Mouse (Mus musculus): ENCODE data around the gene Radil. TPM values are rescaled to one million over a fixed set of nuclear protein-coding genes. Genes with fewer than 3 reads are reported as not detected.

Radil gene
- polyA plus RNA-seq, 1 experiment from 2014 or later = 4.2 TPM

DNA sequence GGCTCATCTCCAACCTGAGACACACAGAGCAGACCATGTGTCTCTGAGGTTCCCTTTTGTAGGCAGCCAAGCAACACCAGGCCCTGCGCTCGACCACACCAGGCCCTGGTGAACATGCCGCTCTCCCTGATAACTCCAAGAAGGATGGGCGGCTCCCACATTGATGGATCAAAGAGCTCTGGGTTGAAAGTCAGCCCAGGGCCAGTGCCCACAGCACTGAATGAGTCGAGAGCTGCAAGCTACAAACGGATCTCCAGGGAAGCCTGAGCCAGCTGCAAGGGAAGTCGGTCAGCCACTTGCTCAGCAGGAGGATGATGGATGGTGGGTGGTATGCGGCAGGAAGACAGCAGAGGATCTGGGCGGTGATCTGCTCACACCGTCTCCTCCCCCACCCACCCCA lies 93.6 kb downstream of the Radil start:
- H3K4me1 ChIP-seq (ENCODE audit: insufficient read depth, low read length) = 0 out of 2 replicates have a peak, but pooled peaks cover 3% of the 10 kb centered on the region
- no peaks in the 10 kb centered on the region for H3K9me3 ChIP-seq (ENCODE audit: low read length)
- H3K36me3 ChIP-seq (ENCODE audit: insufficient read depth, low read length) = peaks cover 57% of the 10 kb centered on the region
- H3K4me2 ChIP-seq (replicated peaks; ENCODE audit: low read depth, low read length) = no peak overlapping the region
- peak overlapping the region; percentile 61 for H3K27ac ChIP-seq (ENCODE audit: low read length)
- H3K9ac ChIP-seq (replicated peaks; ENCODE audit: low read length) = no peak overlapping the region; the same call in 1 of the 2 replicates
- no peaks in the 10 kb centered on the region for H3K27me3 ChIP-seq (ENCODE audit: insufficient read depth, low read length)
- H3K4me3 ChIP-seq (ENCODE audit: low read length) = no peak overlapping the region
- peak; percentile 36 for ATAC-seq (ENCODE audit: low FRiP score, low TSS enrichment)
- 31% methylated on average over 10 of the region's 10 CpGs for WGBS

DNA sequence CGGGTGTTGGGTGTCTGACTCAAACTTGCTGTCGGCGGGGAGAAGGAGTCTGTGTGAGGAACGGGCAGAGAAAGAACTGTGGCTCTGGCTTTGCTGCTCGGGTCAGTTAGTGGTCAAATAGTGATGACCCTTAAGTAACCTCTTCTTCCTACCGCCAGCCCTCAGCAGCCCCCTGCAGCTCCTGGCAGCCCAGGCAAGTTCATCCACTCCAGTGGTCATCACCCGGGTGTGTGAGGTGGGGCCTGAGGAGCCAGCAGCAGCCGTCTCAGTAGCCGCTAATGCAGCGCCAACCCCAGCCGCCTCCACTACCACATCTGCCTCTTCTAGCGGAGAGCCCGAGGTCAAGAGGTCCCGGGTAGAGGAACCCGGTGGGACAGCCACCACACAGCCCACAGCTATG lies 94.6 kb downstream of the Radil start:
- peak overlapping the region; percentile 61; the same call in 1 of the 2 replicates for H3K27ac ChIP-seq (ENCODE audit: low read length)

DNA sequence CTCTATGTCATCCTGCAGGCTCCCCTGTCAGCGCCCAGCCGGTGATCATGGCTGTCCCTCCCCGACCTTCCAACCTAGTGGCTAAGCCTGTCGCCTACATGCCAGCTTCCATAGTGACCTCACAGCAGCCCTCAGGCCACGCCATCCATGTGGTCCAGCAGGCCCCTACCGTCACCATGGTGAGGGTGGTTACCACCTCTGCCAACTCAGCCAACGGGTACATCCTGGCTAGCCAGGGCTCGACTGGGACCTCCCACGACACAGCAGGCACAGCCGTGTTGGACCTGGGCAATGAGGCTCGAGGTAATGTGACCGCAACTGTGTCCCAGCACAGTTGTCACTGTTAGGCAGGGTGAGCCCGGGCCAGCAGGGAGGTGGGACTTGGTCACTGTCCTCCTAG lies 97.2 kb downstream of the Radil start:
- H3K27ac ChIP-seq (ENCODE audit: low read length) = no peak overlapping the region
- no peaks in the 10 kb centered on the region for H3K9me3 ChIP-seq (ENCODE audit: low read length)
- H3K36me3 ChIP-seq (ENCODE audit: insufficient read depth, low read length) = peaks cover 74% of the 10 kb centered on the region
- H3K4me3 ChIP-seq (ENCODE audit: low read length) = no peak overlapping the region
- H3K4me1 ChIP-seq (ENCODE audit: insufficient read depth, low read length) = 0 out of 2 replicates have a peak, but pooled peaks cover 3% of the 10 kb centered on the region
- no peak for ATAC-seq (ENCODE audit: low FRiP score, low TSS enrichment)
- H3K9ac ChIP-seq (replicated peaks; ENCODE audit: low read length) = no peak overlapping the region
- 95% methylated on average over 13 of the region's 13 CpGs for WGBS
- H3K4me2 ChIP-seq (replicated peaks; ENCODE audit: low read depth, low read length) = no peak overlapping the region
- no peaks in the 10 kb centered on the region for H3K27me3 ChIP-seq (ENCODE audit: insufficient read depth, low read length)

More for the DNA sequence above, 94.6 kb downstream of the Radil start:
- no peaks in the 10 kb centered on the region for H3K27me3 ChIP-seq (ENCODE audit: insufficient read depth, low read length)
- no peak for ATAC-seq (ENCODE audit: low FRiP score, low TSS enrichment)
- no peaks in the 10 kb centered on the region for H3K9me3 ChIP-seq (ENCODE audit: low read length)
- no peak overlapping the region for H3K9ac ChIP-seq (replicated peaks; ENCODE audit: low read length)
- no peak overlapping the region for H3K4me3 ChIP-seq (ENCODE audit: low read length)
- no peak overlapping the region for H3K4me2 ChIP-seq (replicated peaks; ENCODE audit: low read depth, low read length)
- 68% methylated on average over 15 of the region's 15 CpGs for WGBS
- peaks cover 52% of the 10 kb centered on the region for H3K36me3 ChIP-seq (ENCODE audit: insufficient read depth, low read length)
- H3K4me1 ChIP-seq (ENCODE audit: insufficient read depth, low read length) = 0 out of 2 replicates have a peak, but pooled peaks cover 3% of the 10 kb centered on the region

DNA sequence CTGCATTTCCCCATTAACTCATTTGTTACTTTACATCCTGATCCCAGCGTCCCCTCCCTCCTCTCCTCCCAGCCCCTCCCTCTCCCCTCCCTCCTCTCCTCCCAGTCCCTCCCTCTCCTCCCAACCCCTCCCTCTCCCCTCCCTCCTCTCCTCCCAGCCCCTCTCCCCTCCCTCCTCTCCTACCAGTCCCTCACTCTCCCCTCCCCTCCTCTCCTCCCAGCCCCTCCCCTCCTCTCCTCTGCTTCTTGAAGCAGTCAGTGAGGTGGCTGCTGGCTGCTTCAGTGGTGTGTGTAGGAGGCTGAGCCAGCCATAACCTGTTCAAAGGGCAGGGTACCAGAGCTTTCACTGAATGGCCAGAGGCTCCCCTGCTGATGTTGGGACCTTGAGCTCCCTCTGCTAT lies 99.1 kb downstream of the Radil start:
- Histone ChIP-seq H3K27ac (ENCODE audit: low read length) (no peak overlapping the region), H3K9me3 (ENCODE audit: low read length) (no peaks in the 10 kb centered on the region), H3K4me3 (ENCODE audit: low read length) (no peak overlapping the region), H3K27me3 (ENCODE audit: insufficient read depth, low read length) (no peaks in the 10 kb centered on the region), H3K4me2 (replicated peaks; ENCODE audit: low read depth, low read length) (no peak overlapping the region), H3K36me3 (ENCODE audit: insufficient read depth, low read length) (peaks cover 59% of the 10 kb centered on the region), H3K4me1 (ENCODE audit: insufficient read depth, low read length) (peaks cover 5% of the 10 kb centered on the region), H3K9ac (replicated peaks; ENCODE audit: low read length) (no peak overlapping the region)
- ATAC-seq (ENCODE audit: low FRiP score, low TSS enrichment) = peak; percentile 57; the same call in 1 of the 2 replicates
- WGBS = 15% methylated on average over 1 of the region's 1 CpGs

DNA sequence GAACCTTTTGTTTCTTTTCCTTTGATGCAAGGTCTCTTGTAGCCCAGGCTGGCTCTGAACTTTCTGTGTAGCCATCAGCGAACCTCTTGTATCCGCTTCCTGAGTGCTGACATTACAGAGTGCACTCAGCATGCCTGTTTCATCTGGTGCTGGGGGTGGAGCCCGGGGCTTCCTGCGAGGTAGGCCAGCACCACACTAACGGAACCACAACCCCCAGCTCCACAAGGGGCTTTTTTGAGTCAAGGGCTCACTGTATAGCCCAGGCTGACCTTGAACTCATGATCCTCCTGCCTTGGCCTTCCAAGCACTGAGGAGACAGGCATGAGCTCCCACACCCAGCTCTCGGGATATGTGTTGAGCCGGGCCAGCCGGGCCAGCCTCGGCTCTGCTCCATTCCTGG lies 100.1 kb downstream of the Radil start:
- Histone ChIP-seq H3K4me1 (ENCODE audit: insufficient read depth, low read length) (peaks cover 6% of the 10 kb centered on the region), H3K4me2 (replicated peaks; ENCODE audit: low read depth, low read length) (no peak overlapping the region), H3K36me3 (ENCODE audit: insufficient read depth, low read length) (peaks cover 51% of the 10 kb centered on the region), H3K9ac (replicated peaks; ENCODE audit: low read length) (no peak overlapping the region), H3K27ac (ENCODE audit: low read length) (no peak overlapping the region), H3K9me3 (ENCODE audit: low read length) (no peaks in the 10 kb centered on the region), H3K4me3 (ENCODE audit: low read length) (no peak overlapping the region), H3K27me3 (ENCODE audit: insufficient read depth, low read length) (no peaks in the 10 kb centered on the region)
- ATAC-seq (ENCODE audit: low FRiP score, low TSS enrichment) = no peak
- 93% methylated on average over 9 of the region's 9 CpGs for WGBS

DNA sequence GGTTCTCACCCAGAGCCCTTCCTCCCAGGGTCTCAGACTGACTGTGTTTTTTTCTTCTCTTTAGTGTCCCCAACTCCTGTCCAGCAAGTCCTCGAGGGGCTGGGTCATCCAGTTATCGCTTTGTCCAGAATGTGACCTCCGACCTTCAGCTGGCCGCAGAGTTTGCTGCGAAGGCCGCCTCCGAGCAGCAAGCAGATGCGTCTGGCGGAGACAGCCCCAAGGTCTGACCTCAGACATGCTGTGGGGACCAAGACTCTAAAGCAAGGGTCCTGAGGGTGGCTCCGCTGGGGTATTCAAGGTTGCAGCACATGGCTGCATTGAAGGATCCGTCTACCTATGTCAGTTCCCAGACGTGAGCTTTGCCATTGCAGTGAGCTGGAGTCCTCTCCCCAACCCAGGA lies 102.3 kb downstream of the Radil start:
- WGBS = 71% methylated on average over 12 of the region's 12 CpGs
- no peaks in the 10 kb centered on the region for H3K9me3 ChIP-seq (ENCODE audit: low read length)

DNA sequence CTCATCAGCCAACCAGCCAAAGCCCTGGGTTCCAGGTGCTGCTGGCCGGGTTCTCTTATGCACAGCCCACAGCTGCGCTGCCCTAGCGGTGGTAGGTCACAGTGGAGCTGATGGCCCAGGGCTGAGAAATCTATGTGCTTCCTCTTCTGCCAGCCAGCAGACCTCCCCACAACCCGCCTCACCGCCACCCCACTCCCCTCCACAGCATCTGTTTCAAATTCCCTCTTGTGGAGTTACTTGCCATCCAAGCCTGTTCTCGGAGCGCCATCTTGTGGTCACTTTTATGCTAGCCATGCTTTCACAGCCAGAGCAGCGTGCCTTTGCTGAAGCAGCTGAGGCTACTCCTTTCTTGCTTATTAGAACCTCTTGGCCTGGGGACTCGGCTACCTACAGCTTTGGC lies 102.8 kb downstream of the Radil start:
- 9% methylated on average over 9 of the region's 9 CpGs for WGBS
- Histone ChIP-seq H3K4me3 (ENCODE audit: low read length) (peak overlapping the region; percentile 8; the same call in 1 of the 2 replicates), H3K27ac (ENCODE audit: low read length) (no peak overlapping the region)

More for the DNA sequence above, 102.3 kb downstream of the Radil start:
- Histone ChIP-seq H3K4me1 (ENCODE audit: insufficient read depth, low read length) (peaks cover 19% of the 10 kb centered on the region), H3K9ac (replicated peaks; ENCODE audit: low read length) (no peak overlapping the region), H3K4me2 (replicated peaks; ENCODE audit: low read depth, low read length) (no peak overlapping the region), H3K36me3 (ENCODE audit: insufficient read depth, low read length) (peaks cover 31% of the 10 kb centered on the region), H3K27me3 (ENCODE audit: insufficient read depth, low read length) (no peaks in the 10 kb centered on the region), H3K27ac (ENCODE audit: low read length) (no peak overlapping the region), H3K4me3 (ENCODE audit: low read length) (no peak overlapping the region)
- ATAC-seq (ENCODE audit: low FRiP score, low TSS enrichment) = no peak

DNA sequence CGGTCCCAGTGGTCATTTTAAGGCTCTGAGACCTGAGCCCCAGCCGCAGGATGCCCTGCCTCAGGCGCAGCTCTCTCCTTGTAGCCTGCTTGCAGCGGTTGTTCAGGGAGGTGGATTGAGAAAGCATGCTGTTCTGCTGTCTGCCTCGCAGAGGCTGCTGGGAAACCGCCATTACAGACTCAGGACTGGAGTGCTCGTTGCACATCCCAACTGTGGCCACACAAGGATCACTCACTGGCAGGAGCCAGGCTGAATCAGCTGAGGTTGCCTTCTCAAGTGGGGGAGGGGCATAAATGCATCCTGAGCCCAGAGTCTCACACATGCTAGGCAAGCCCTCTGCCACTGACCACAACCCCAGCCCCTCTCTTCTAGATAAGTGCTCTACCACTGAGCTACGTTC lies 105.2 kb downstream of the Radil start:
- Histone ChIP-seq H3K27me3 (ENCODE audit: insufficient read depth, low read length) (no peaks in the 10 kb centered on the region), H3K9ac (replicated peaks; ENCODE audit: low read length) (no peak overlapping the region), H3K36me3 (ENCODE audit: insufficient read depth, low read length) (peaks cover 20% of the 10 kb centered on the region), H3K9me3 (ENCODE audit: low read length) (no peaks in the 10 kb centered on the region), H3K4me2 (replicated peaks; ENCODE audit: low read depth, low read length) (no peak overlapping the region), H3K27ac (ENCODE audit: low read length) (no peak overlapping the region; the same call in 1 of the 2 replicates), H3K4me3 (ENCODE audit: low read length) (no peak overlapping the region), H3K4me1 (ENCODE audit: insufficient read depth, low read length) (peaks cover 47% of the 10 kb centered on the region)
- no peak for ATAC-seq (ENCODE audit: low FRiP score, low TSS enrichment)
- 56% methylated on average over 8 of the region's 8 CpGs for WGBS

More for the DNA sequence above, 102.8 kb downstream of the Radil start:
- Histone ChIP-seq H3K27me3 (ENCODE audit: insufficient read depth, low read length) (no peaks in the 10 kb centered on the region), H3K9me3 (ENCODE audit: low read length) (no peaks in the 10 kb centered on the region), H3K9ac (replicated peaks; ENCODE audit: low read length) (no peak overlapping the region; the same call in 1 of the 2 replicates), H3K4me2 (replicated peaks; ENCODE audit: low read depth, low read length) (no peak overlapping the region), H3K4me1 (ENCODE audit: insufficient read depth, low read length) (peaks cover 25% of the 10 kb centered on the region), H3K36me3 (ENCODE audit: insufficient read depth, low read length) (peaks cover 26% of the 10 kb centered on the region)
- peak; percentile 52 for ATAC-seq (ENCODE audit: low FRiP score, low TSS enrichment)

DNA sequence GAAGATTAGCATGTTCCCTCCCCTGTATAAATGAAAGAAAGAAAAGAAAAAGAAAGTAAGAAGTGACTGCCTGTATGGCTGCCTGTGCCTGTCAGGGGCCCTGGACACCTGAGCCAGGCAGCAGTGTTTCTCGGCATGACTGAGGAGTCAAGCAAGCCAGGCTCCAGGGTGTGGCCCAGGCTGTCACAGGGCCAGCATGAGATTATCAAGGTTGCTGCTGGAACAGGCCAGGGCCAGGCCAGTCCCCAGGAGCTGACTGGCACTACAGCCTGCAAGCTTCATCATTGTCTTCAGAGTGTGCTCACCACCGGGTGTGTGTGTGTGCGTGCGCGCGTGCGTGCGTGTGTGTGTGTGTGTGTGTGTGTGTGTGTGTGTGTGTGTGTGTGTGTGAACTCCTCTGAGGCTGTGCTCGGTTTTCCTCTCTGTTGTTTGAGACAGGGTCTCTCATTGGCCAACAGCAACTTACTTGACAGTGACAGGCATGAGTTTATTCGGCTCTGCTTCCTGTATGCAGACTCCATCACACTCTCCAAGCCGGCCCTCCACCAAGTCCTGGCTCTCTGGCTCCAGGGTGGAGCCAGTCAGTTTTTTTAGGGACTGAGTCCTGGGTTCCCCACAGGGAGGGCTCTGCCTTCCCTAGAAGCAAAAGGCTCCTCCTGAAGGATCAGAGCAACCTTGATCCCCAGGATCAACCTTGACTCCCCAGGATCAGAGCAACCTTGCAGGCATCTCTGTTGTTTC lies 105.9 kb downstream of the Radil start:
- Histone ChIP-seq H3K9ac (replicated peaks; ENCODE audit: low read length) (no peak overlapping the region), H3K27me3 (ENCODE audit: insufficient read depth, low read length) (no peaks in the 10 kb centered on the region), H3K4me3 (ENCODE audit: low read length) (no peak overlapping the region), H3K9me3 (ENCODE audit: low read length) (no peaks in the 10 kb centered on the region), H3K36me3 (ENCODE audit: insufficient read depth, low read length) (peaks cover 13% of the 10 kb centered on the region), H3K4me1 (ENCODE audit: insufficient read depth, low read length) (peaks cover 49% of the 10 kb centered on the region), H3K4me2 (replicated peaks; ENCODE audit: low read depth, low read length) (no peak overlapping the region), H3K27ac (ENCODE audit: low read length) (no peak overlapping the region)
- WGBS = 61% methylated on average over 11 of the region's 11 CpGs
- no peak for ATAC-seq (ENCODE audit: low FRiP score, low TSS enrichment)

DNA sequence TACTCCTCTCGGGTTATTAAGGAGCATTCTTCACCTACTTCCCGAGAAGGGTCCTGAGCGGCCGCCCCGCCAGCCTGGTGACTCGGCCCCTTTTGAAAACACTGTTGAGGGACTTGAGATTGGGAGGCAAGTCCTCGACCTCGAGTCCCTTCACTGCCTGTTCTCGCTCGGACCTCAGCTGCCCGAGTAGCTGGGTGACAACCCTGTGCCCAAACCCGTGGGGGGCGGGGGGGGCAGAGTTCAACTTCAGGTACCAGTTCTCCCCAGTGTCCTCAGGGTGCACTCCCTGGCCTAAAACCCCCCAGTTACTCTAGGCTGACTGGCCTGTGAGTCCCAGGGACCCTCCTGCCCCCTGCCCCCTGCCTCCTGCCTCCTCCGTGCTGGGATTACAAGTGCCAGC lies 106.9 kb downstream of the Radil start:
- Histone ChIP-seq H3K36me3 (ENCODE audit: insufficient read depth, low read length) (peaks cover 4% of the 10 kb centered on the region; the same call in 1 of the 2 replicates), H3K27ac (ENCODE audit: low read length) (0 out of 2 replicates have a peak overlapping the region, but pooled peaks have one; percentile 9), H3K4me1 (ENCODE audit: insufficient read depth, low read length) (peaks cover 59% of the 10 kb centered on the region), H3K9ac (replicated peaks; ENCODE audit: low read length) (0 out of 2 replicates have a peak overlapping the region, but pooled peaks have one; percentile 2), H3K4me3 (ENCODE audit: low read length) (no peak overlapping the region), H3K4me2 (replicated peaks; ENCODE audit: low read depth, low read length) (no peak overlapping the region), H3K27me3 (ENCODE audit: insufficient read depth, low read length) (no peaks in the 10 kb centered on the region), H3K9me3 (ENCODE audit: low read length) (no peaks in the 10 kb centered on the region)
- ATAC-seq (ENCODE audit: low FRiP score, low TSS enrichment) = no peak
- 66% methylated on average over 14 of the region's 14 CpGs for WGBS

Measured in kidney, embryonic 16.5 days (tissue).